Mouse (Mus musculus) cerebellum, adult 2 months (tissue): ENCODE measurements around the gene Sp3. TPM values are rescaled to one million over a fixed set of nuclear protein-coding genes. Genes with fewer than 3 reads are reported as not detected.
A peak's percentile ranks its signal among the peaks of the same experiment; 100 is the strongest.
"Not testable (repeated sequence)": the region's sequence is repeated elsewhere in the genome, so short reads cannot be mapped to it uniquely, and the experiment has no call there.

Experiments used
- DNase-seq, 2 experiments: peaks; one replicate each; pipeline ENCODE4 v3.0.0; 2021
- H3K27ac ChIP-seq: fragments of 200-500 bp; 2 replicates; pipeline ENCODE4 v1.5.1; 2012; ENCODE audit warnings: low read length, control low read depth, inconsistent platforms; ENCODE audit not compliant: insufficient read depth
- H3K27me3 ChIP-seq: fragments of 200-500 bp; 2 replicates; pipeline ENCODE4 v1.6.1; 2012; ENCODE audit warnings: inconsistent platforms, mild to moderate bottlenecking, low read length, moderate library complexity; ENCODE audit not compliant: control insufficient read depth, insufficient read depth
- H3K4me1 ChIP-seq: fragments of 200-500 bp; 2 replicates; pipeline ENCODE4 v1.6.1; 2011; ENCODE audit warnings: low read length; ENCODE audit not compliant: control insufficient read depth, insufficient read depth
- H3K4me3 ChIP-seq: fragments of 200-500 bp; replicated peaks from 2 replicates; pipeline ENCODE3; 2011; ENCODE audit warnings: mild to moderate bottlenecking, low read depth, low read length, control low read depth; ENCODE audit not compliant: insufficient read depth
- CTCF ChIP-seq: fragments of 200-500 bp; IDR thresholded peaks from 2 replicates; pipeline ENCODE4 v1.5.1; 2011; ENCODE audit warnings: low read depth, mild to moderate bottlenecking, control low read depth, low read length, moderate library complexity, borderline replicate concordance; ENCODE audit not compliant: insufficient read depth
- POLR2A ChIP-seq: fragments of 200-500 bp; IDR thresholded peaks from 2 replicates; pipeline ENCODE4 v1.6.1; 2011; ENCODE audit warnings: low read length, control low read depth, borderline replicate concordance; ENCODE audit not compliant: insufficient read depth
- WGBS: fragments of 180-500 bp; shearing (Covaris S2); methylation state at CpG from one replicate; pipeline ENCODE4 v1.1.7; 2018; 5-methylcytosine and 5-hydroxymethylcytosine counted together
- polyA plus RNA-seq: library from polyadenylated mRNA; depleted of rRNA; stranded (reverse); fragments of >200 nt; gene quantifications from 2 replicates; pipeline ENCODE4 v1.2.3, GENCODE M21; 2012

Gene Sp3
- polyA plus RNA-seq, 1 experiment = 25.9 TPM

GRCm38 (mm10) chr2:73000194-73000593 is 19.9 kb upstream of the Sp3 start:
- DNase-seq = no peak
- no peak overlapping the region for H3K4me3 ChIP-seq
- H3K4me1 ChIP-seq = peaks cover 12% of the 10 kb centered on the region
- 88% methylated on average over 8 of the region's 8 CpGs for WGBS
- H3K27ac ChIP-seq = no peak overlapping the region
- TF ChIP-seq CTCF = no peak
- TF ChIP-seq POLR2A = no peak
- H3K27me3 ChIP-seq = no peaks in the 10 kb centered on the region

- no peak for TF ChIP-seq CTCF
- TF ChIP-seq POLR2A = no peak
- DNase-seq = no peak
- no peak overlapping the region for H3K27ac ChIP-seq
- no peak overlapping the region for H3K4me3 ChIP-seq
- H3K27me3 ChIP-seq = no peaks in the 10 kb centered on the region
- 91% methylated on average over 4 of the region's 4 CpGs for WGBS
- H3K4me1 ChIP-seq = peaks cover 7% of the 10 kb centered on the region
These were observed 17.3 kb upstream of the Sp3 start for GRCm38 (mm10) chr2:72997586-72997985.

GRCm38 (mm10) chr2:72996808-72997378 is 16.6 kb upstream of the Sp3 start:
- H3K4me3 ChIP-seq = no peak overlapping the region
- WGBS = 43% methylated on average over 9 of the region's 9 CpGs
- H3K27me3 ChIP-seq = no peaks in the 10 kb centered on the region
- TF ChIP-seq POLR2A (no peak), CTCF (no peak)
- H3K4me1 ChIP-seq = peaks cover 7% of the 10 kb centered on the region
- DNase-seq = peak; percentile 68
- no peak overlapping the region for H3K27ac ChIP-seq

- H3K27me3 ChIP-seq = no peaks in the 10 kb centered on the region
- TF ChIP-seq POLR2A (no peak), CTCF (no peak)
- H3K27ac ChIP-seq = peak overlapping the region; percentile 81
- WGBS = 3% methylated on average over 9 of the region's 9 CpGs
- peak; percentile 84 to 91 for DNase-seq
- H3K4me1 ChIP-seq = peaks cover 7% of the 10 kb centered on the region
- peak overlapping the region; percentile 20 for H3K4me3 ChIP-seq
These were observed 15.3 kb upstream of the Sp3 start for GRCm38 (mm10) chr2:72995346-72996097.

GRCm38 (mm10) chr2:72994165-72994564 is 13.9 kb upstream of the Sp3 start:
- no peaks in the 10 kb centered on the region for H3K27me3 ChIP-seq
- no peak for TF ChIP-seq POLR2A
- no peak for TF ChIP-seq CTCF
- H3K27ac ChIP-seq = no peak overlapping the region
- no peak for DNase-seq
- 72% methylated on average over 2 of the region's 2 CpGs for WGBS
- H3K4me1 ChIP-seq = peaks cover 7% of the 10 kb centered on the region
- H3K4me3 ChIP-seq = no peak overlapping the region

- Histone ChIP-seq H3K27me3 (no peaks in the 10 kb centered on the region), H3K4me3 (no peak overlapping the region), H3K27ac (no peak overlapping the region), H3K4me1 (peaks cover 7% of the 10 kb centered on the region)
- WGBS = 95% methylated on average over 17 of the region's 17 CpGs
- no peak for TF ChIP-seq POLR2A
- DNase-seq = no peak
These were observed 12.3 kb upstream of the Sp3 start for GRCm38 (mm10) chr2:72992497-72992896.

GRCm38 (mm10) chr2:72988945-72989344 is 8.7 kb upstream of the Sp3 start:
- DNase-seq, H3K4me1 ChIP-seq, H3K27ac ChIP-seq, H3K27me3 ChIP-seq, H3K4me3 ChIP-seq: not testable (repeated sequence)
- 94% methylated on average over 9 of the region's 9 CpGs for WGBS

- no peak within 1 kb of the TSS for H3K4me3 ChIP-seq
- DNase-seq = no peak
- no peak within 1 kb of the TSS for H3K27ac ChIP-seq
- H3K4me1 ChIP-seq = no peaks in the 10 kb centered on the region
- 94% methylated on average over 5 of the region's 5 CpGs for WGBS
- TF ChIP-seq POLR2A (no peak), CTCF (no peak)
- no peaks in the 10 kb centered on the region for H3K27me3 ChIP-seq
These were observed 6.4 kb upstream of the Sp3 start, which contains the start of gene Gm11084 for GRCm38 (mm10) chr2:72986616-72987015. Gene Gm11084, minus strand, starts transcription at chr2:72986716.
